Mouse (Mus musculus): ENCODE results near the gene Ubqln4. TPM values are rescaled to one million over a fixed set of nuclear protein-coding genes. Genes with fewer than 3 reads are reported as not detected.
"Not testable (repeated sequence)": the region's sequence is repeated elsewhere in the genome, so short reads cannot be mapped to it uniquely, and the experiment has no call there.

The Ubqln4 gene
- total RNA-seq, 4 experiments from 2014 or later = 64.1 to 81.3 (median 66.7) TPM

DNA sequence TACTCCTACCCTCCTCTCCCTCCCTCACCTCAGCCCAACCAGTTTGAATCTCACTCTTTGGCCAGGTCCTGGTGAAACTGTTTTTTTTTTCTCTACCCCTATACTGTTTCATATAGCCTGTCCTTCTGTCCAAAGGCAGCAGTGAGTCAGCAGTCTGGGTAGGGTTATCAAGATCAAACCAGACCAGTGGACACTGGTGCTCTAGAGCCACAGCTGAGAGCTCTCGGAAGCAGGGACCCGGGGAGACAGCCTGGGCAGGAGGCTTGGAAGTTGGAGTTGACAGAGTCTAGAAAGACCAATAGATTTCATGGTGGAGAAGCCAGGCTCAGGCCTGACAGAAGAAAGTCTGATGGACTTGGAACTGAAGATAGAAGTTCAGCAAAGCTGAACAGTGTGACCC, 15.1 kb downstream of the Ubqln4 start:
- no peak for DNase-seq

DNA sequence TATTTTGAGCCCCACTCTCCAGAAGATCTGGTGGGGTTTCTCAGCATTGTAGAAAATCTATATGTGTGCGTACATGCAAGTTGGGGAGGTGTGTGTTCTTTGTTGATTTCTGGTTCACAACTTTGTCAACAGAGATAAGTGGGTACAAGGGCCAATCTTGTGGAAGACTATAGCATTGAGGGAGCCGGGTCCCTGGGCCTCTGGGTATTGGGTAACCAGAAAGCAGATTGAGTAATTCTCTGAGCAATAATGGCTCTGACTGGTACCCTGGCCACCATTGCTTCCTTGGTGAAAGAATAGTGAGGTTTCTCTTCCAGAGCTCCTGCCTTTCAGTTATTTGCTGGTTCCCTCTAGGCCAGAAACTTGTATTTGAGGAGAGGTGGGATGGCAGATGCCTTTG, 15.5 kb downstream of the Ubqln4 start:
- no peak for DNase-seq

DNA sequence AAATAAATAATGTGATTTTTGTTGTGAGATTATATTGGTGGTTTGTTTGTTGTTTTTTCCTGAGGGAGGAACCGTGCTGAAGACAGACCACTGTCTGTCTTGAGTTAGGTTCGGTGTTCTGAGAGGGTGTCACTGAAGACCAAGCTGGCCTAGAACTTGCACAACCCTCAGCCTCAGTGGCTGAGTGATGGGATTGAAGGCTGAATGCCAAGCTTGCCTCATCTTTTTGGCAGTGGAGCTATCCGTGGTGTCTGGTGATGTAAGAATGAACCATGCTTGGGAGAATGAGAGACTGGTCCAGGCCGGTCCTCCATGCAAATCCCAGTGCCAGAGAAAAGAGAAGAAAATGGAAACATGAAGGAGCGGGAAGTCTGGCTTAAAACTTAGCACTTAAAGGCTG, 16.1 kb downstream of the Ubqln4 start:
- peak; percentile 63 for DNase-seq

DNA sequence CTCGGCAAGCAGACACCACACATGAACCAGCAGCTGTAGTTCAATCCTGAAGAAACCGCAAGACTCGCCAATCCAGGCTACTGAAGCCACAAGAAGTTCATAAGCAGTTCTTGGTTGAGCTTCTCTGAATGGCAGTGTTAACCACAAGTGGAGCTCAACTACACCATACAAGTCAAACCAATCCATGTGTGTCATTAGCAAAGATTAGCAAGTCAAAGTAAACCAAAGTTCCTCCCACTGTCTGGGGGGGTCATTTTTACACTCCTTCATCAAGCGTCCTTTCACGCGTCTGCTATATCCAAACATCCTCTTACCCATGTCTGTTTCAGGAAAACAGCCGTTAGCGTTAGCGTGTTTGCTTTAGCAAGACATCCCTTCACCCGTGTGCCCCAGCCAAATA, 16.8 kb downstream of the Ubqln4 start:
- no peak for DNase-seq

DNA sequence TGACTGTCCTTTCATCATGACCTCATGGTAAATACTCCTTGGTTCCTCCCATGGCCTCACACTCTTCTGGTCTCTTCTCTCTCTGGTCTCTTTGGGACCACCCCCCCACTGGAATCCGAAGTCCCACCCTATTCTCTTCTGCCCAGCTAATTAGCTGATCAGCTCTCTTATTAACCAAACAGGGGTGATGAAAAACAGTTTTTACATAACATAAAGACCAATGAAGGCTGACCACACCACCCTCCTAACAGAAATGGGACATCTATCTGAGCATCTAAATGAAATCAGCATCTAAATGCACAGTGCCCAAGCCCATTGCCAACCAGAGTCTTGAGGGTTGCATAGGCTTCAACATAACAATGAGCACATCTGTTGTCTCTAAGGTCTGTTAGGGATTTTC, 18.3 kb downstream of the Ubqln4 start:
- no peak for DNase-seq

DNA sequence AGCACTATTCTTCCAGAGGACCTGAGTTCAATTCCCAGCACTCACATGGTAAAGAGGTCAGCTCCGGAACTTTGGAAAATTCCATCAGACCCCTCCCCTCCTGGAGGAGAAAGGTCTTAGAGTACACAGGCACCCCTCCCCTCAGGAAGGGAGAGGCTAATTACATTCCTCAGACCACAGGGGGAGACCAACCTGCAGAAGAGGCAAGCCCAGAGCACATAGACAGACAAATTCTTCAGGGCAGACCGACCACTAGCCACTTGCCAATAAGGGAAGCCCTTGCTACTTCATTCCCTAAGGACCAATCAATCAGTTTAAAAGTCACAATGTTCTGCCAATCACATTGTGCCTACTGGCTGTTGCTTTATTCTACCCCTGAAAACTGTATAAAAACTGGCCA, 19.3 kb downstream of the Ubqln4 start:
- DNase-seq = no peak

DNA sequence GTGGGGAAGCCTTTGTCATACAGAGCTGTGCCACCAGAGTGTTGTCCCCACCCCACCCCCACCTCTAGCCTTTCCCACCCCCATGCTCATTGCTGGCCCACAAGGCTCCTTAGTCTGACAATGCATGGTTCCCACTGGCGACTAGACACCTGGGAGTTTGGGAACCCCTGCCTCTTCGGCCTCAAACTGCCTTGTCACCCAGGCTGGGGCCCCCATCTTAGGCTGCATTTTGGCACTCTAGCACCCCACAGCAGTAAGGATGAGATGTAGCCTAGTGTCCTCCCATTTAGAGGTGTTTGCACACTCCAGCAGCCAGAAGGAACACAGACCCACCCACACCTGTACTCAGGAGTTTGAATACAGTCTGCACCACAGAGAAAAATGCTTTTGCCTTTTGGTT, 20.3 kb downstream of the Ubqln4 start:
- DNase-seq = no peak

DNA sequence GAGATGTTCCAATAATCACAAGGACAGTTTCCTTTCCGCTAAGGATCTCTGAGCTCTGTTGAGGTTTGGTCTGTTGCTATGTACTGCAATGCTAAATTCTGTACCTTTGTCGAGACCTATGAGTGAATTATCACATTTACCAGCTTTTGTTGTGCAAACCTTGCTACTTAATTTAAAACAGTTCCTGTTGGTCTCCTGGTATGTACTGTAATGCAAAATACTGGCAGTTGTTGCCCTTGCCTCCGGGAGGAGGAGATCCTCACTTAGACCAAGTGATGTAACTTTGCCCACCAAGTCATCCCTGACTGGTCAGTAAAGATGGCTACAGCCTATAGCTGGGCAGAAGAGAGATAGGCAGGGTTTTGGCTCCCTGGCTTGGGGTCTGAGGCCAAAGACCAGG, 22.0 kb downstream of the Ubqln4 start, which contains the start of gene Ssr2:
TSS of gene Ssr2 (plus strand) at position 337 of the 400 bp plus-strand sequence.
- DNase-seq = no peak

DNA sequence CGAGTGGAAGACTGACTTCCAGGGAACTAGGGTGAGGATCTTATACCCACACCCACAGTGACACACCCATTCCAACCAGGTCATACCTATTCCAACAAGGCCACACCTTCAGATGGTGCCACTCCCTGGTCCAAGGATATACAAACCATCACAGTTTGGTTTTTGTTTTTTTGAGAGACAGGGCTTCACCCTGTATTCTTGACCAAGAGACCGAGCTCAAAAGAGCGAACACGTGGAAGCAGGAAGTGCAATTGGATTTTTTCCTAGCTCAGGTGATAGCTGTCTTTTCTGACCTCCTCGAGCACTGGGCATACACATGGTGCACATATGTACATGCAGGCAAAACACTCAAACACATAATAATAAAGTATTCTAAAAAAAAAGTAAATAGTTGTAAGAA, 24.3 kb downstream of the Ubqln4 start:
- not testable (repeated sequence) for DNase-seq

DNA sequence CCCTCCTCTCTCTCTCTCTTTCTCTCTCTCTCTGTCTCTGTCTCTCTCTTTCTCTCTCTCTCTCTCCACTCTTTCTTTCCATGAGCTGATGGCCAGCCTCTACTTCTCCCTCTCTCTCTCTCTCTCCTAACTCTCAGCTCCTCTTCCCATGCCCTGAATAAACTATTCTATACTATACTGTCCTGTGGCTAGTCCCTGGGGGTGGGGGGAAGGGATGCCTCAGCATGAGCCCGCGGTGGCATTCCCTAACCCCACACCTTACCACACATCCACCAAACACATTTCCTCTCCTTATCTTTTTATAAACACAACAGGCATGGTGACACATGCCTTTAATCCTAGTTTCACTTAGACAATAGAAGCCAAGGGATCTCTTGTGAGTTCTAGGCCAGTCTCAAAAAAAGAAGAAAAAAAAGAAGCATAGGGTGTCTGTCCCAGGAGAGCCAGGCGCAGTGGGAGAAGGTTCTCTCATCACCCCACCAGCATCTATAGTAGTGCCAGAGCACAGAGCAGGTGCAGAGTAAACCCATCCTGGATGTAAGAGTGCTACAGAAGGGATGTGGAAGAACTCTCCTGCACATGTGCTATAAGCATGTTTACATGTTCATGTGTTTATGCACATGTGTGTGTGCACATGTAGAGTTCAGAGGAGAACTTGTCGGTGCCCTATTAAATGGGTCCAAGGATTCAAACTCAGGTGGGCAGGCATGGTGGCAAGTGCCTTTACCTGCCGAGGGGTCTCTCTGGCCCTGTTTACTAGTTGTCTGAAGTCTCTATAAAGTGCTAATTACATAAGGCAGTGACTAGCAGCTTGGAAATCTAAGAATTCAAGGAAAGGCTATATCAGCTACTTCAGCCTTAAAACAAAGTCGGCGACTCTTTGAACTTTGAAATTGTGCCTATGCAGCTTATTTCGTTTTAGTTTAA, 25.2 kb downstream of the Ubqln4 start:
- no peak for DNase-seq

DNA sequence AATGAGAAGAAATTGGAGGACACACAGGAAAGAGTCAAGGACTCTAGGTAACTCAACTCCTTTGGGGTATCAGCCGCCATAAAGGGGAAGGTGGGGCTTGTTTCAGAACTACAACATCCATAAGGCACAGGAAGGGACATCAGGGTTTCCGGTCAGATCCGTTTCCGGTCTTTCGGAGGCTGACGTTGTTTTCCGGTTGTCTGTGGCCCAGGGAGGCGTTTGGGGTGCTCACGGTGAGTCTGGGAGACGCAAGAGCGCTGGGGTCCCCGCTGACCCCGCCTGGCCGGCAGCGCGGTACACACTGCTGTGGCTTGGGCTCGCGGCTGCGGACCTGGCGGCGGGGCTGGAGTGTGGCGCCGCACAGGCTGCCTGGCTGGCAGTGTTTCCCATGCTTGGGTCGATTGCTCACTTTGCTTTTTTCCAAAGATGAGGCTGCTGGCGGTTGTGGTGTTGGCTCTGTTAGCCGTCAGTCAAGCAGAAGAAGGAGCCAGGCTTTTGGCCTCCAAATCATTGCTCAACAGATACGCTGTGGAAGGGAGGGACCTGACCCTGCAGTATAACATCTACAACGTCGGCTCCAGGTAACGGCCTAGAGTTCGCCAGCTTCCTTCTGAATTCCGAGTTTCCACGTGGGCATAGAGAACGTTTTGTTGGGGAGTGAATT, 26.0 kb downstream of the Ubqln4 start:
- peak; percentile 83 for DNase-seq

DNA sequence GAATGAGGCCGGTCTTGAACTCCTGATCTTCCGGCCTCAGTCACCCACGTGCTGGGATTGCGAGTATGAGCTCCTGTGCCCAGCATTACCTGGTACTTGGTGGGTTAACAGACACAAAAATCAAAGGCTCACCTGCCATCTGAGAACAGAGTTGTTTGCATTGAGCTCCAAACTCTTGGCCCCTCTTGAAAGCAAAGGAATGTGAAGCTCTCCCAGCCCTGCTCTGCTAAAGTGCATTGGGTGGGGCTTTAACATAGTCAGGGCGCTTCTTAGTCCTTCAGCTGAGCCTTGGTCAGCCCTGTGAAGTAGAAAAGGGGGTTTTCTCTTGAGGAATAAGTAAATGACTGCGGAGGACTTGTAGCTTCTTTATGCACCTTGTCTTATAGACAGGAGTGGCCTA, 32.2 kb downstream of the Ubqln4 start:
- DNase-seq = no peak

DNA sequence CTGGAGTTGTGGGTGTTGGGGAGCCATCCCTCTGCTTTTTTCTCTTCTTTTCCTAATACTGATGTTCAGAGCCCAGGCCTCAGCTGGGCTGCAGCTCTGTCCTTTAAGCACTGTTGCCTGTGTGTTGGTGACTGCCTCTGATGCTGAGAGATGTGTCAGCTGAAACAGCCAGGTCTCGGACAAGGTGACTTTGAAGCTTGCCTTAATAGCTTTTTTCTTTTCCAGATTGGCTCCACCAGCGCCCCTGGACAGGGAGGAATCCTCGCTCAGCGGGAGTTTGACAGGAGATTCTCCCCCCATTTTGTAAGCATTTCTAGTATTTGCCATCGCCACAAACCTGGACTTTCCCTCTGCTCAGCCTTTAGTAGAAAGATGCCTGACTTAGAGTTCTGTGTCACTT, 33.1 kb downstream of the Ubqln4 start:
- DNase-seq = no peak

DNA sequence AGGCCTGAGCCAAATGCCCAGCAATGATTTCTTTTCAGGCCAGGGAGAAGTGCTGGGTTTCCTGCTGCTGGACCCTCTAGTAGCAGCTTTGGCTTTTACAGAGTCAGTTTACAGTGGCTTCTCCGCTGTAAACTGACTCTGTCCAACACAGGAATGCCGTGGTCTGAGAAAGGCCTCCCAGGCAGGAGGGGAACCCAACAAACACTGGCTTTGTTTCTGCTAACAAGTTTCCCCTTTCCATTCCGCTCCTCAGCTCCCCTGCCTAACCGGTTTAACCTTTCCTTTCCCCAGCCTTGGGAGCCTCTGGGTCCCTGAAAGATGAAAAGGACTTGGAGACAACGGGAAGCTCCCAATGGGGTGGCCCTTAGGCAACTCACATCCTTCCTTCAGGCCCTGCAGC, 36.7 kb downstream of the Ubqln4 start:
- DNase-seq = no peak

DNA sequence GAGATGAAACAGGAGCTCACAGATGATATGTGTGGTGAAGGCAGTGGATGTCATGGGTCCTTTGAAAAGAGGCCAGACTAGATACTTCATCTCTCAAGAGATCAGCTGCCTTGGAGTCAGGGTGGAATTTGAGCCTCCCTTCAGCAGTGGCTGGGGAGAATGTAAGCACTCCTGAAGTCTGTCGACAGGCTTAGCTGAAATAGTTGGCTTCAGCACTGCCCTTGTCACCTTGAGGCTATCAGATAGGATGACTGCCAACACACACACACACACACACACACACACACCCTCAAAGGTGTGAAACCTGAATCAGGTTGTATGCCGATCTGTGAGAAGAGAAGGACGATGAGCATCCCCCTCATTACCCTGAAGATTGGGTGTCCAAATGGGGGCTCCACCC, 37.5 kb downstream of the Ubqln4 start:
- DNase-seq = no peak

DNA sequence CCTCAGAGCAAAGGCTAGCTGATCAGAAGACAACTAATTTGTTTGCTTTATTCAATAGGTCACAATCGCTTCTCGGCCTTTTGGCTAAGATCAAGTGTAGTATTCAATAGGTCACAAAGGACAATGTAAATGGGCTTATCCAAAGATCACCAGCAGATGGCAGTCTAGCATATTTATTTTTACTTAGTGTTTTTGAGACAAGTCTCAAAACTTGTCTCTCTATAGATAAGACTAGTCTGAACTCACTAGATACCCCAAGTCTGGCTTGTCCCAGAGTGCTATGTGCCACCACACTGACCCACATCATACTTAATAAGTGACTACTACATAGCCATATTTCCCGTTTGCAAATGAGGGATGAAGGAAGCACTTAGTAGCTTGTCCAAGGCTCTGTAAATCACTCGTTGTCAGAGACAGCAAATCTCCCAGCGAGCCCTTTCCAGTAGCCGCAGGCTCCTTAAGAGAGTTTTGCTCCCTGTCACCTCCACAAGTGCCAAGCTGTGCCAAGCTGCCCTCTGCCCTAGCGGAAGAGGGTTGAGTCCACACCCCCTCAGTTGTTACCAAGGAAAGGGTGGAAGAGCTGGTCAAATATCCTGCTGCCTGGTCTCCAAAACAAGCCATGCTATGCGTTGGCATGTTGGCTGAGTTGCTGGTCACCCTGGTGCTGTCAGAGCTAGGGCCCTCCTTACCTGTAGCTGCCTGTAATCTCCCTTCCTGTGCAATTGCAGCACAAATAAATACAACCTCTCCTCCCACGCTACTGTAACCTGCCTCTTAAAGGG, 38.6 kb downstream of the Ubqln4 start:
- DNase-seq = no peak

DNA sequence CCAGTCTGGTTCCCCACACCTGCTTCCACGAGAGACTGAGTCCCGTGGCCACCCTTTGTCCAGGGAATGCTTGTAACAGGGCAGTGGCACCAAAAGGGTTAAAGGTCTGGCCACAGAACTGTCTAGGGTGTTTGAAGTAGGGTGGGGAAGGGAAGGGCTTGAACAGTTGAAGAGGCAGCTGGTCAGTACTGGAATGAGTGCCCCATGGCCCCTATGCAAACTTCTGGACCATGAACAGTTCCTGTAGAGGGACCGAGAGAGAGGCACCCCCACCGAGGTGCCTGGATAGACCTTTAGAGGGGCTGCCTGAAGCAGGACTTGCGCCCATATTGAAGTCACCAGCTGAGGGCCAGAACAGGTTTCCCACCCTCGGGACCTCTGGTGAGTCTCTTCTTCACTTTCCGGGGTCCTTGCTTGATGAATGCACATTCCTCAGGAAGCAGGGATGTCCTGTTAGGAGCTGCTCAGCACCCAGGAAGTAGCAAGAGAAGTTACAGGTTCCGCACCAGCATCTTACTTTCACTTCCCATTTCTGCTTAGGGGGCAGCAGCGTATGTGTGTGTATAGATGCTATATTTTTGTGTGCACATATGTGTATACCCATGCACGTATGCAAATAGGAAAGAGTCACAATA, 39.5 kb downstream of the Ubqln4 start:
- no peak for DNase-seq

DNA sequence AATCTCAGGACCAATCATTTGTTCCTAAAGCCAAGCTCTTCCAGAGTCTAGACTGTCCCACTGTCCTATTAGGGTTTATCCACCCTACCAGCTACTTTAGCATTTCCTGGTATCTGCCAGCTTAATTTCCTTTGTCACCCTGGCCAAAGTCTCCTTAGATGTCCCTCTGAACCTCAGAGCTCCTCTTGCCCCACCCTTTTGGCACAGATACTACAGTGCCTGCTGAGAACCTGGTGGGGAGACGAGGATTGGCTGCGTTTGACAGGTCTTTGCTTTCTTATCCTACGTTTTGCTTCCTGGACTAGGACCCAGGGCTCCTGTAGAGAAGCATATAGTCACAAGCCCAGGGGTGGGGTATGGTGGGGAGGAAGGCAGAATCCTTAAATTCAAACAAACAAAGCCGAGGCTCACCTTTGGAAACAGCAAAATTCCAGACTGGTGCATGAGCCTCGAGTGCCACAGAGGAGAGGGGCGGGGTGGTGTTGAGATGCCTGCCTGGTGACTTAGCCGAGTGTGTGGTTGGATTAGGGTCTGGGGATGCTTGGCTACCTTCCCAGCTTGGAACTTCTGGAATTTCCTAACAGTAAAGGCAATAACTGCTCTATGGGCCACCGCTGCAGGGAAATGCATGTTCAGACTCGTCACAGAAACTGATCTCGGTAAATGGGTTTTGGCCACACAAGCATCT, 40.5 kb downstream of the Ubqln4 start:
- DNase-seq = no peak

DNA sequence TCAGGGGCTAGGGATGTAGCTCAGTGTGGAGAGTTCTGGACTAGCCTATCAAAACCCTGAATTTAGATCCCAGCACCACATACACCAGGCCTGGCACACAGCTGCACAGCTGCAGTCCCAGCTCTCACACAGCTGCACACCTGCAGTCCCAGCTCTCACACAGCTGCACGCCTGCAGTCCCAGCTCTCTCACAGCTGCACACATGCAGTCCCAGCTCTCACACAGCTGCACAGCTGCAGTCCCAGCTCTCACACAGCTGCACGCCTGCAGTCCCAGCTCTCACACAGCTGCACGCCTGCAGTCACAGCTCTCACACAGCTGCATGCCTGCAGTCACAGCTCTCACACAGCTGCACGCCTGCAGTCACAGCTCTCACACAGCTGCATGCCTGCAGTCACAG, 43.0 kb downstream of the Ubqln4 start:
- not testable (repeated sequence) for DNase-seq

DNA sequence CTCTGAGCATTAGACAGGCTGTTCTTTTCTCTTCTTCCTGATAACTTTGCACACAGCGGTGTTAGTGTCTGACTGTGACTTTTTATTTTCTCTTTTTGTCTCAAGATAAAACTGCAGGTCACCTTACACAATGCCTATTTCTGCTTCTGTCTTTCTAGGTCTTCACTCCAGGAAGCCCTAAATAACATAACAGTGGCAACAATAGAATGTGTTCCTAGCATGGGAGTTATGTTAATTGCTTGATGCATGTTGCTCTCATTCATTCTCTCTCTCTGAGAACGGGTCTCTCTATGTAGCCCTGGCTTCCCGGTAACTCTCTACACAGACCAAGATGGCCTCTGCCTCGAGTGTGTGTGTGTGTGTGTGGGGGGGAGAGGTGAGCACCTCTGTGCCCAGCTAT, 48.9 kb downstream of the Ubqln4 start:
- DNase-seq = no peak

DNA sequence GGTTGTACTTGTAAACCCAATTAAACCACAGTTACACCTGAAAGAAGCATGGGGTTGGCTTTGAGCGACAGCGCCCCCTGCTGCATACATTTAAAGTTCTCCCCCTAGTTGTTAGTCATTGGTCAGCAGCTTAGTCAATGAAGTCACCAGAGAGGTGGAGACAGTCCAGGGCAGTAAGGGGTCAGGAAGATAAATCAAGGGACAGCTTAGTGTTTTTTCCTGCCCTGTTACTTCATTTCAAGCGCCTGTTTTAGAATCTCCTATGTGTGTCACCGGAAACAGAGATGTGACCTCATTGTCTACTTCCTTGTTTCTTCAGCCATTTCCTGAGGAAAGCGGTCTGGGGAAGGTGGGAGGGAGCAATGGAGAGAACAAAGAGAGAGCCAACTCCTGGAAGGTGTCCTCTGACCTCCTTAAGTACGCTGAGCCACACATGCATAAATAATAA, 50.2 kb downstream of the Ubqln4 start:
- peak; percentile 82 for DNase-seq

DNA sequence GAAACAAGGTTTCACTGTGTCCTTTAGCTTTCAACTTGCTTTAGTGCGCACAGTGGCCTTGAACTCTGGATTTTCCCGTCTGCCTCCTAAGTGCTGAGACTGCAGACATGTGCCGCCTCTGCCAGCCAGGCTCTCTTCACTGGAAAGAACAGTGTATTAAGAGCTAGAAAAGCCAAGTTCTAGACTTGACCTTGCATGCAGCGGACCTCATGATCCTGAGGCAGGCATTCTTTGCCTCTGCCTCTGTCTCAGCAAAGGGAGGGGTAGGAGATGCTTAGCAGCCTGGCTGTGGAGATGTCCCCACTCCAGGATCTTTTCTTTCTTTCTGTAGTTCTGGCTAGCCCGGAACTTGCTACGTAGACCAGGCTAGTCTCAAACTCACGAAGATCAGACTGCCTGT, 51.3 kb downstream of the Ubqln4 start:
- no peak for DNase-seq

Measured in adrenal gland, adult 8-10 months (tissue).